Mouse (Mus musculus) liver, embryonic 14.5 days (tissue): ENCODE results near the gene Nacad.

Source experiments
- CTCF ChIP-seq: IDR thresholded peaks from 2 replicates; pipeline ENCODE4 v1.5.1; 2016; ENCODE audit warnings: antibody characterized with exemption, low read depth, control low read depth
- EP300 ChIP-seq: IDR thresholded peaks from 2 replicates; pipeline ENCODE4 v1.6.1; 2016; ENCODE audit warnings: antibody characterized with exemption, low read depth

DNA sequence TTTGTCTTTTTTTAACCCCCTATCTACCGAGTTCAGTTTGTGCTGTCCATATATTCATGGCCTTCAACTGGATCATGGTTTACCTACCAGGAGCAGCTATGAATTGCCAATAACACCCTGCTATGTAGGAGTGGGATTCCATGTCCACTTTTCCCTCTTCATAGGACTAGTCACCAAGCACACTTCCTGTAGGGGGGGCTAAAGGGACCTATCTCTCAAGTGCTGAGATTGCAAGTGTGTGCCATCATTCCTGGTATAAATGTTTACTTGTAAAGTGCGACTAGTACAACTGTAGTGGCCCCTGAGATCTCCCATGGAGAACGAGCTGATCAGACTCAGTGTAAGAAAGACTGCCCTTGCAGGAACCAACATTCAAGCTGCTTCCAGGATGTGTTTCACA lies 47.6 kb downstream of the Nacad start:
- TF ChIP-seq CTCF = peak; percentile 30; the same call in 1 of the 2 replicates
- no peak for TF ChIP-seq EP300
